Mouse (Mus musculus): ENCODE results near the gene Klhl22.

- TF ChIP-seq CTCF (IDR thresholded peaks at IDR 0.05; ENCODE audit: low read depth, low read length) (no peak), TAL1 (conservative IDR thresholded peaks at IDR 0.05; ENCODE audit: low read depth, low read length) (no peak), POLR2AphosphoS5 (IDR thresholded peaks at IDR 0.05; ENCODE audit: insufficient replicate concordance, low read depth, low read length) (no peak), GATA1 (IDR thresholded peaks at IDR 0.05; ENCODE audit: borderline replicate concordance, low read length) (no peak), GATA2 (IDR thresholded peaks at IDR 0.05; ENCODE audit: borderline replicate concordance, low read depth, low read length) (no peak)
These were observed 47.3 kb downstream of the Klhl22 start for GRCm38 (mm10) chr16:17806581-17807191.
